Mouse (Mus musculus): ENCODE measurements at regions not wholly inside any gene's neighbourhood (a gene's known extent, or its start where the extent isn't known, plus 50 kb on each side); places are given as distances from the start of the nearest gene placed in this dataset.
A peak's percentile ranks its signal among the peaks of the same experiment; 100 is the strongest.

- DNase-seq (ENCODE audit: low spot score): peak; percentile 55
- intact Hi-C loops (cut with DNase I): no loop called here
Measured at GRCm38 (mm10) chr10:8968276-8968923, 82.5 kb upstream of the Sash1 start.

GRCm38 (mm10) chr10:8962921-8963320 lies 77.1 kb upstream of the Sash1 start:
- intact Hi-C loops (cut with DNase I): no loop called here
- no peak for DNase-seq (ENCODE audit: low spot score)

GRCm38 (mm10) chr10:8960964-8961675 lies 75.2 kb upstream of the Sash1 start:
- intact Hi-C loops (cut with DNase I): no loop called here
- DNase-seq (ENCODE audit: low spot score): no peak

- intact Hi-C loops (cut with DNase I): no loop called here
- no peak for DNase-seq (ENCODE audit: low spot score)
Measured at GRCm38 (mm10) chr10:8960275-8960960, 74.5 kb upstream of the Sash1 start.

DNA sequence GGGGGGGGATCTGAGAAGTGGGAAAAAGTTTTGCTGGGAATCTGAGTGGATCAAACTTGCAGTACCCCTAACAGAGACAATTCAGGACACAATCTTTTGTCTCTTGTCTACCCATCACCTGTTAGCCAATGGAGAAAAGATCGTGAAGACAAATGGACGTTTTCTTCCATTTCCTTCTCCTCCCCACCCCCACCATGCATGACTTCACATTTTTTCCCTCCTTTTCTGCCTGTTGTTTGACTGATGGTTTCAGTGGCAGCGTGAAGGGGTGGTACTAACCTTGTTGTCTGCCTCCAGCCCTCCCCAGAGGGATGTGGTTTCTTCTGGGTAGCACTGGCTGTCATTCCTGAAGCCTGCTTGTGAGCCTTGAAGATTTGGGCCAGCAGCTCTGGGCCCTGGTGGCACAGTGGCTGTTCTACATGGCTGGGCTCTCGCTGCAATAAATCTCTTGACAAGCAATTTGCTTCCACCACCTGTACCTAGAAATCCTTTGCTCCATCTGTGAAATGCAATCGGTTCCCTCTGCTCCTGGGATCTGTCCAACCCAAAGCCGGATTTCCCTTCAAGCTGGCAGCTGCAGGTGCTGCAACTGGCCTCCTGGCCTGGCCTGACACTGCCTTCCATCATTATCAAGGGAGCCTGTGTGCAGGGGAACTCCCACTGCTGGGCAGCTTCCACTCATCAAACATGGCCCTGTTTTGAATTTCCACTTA lies 69.8 kb upstream of the Sash1 start:
- no peak for DNase-seq (ENCODE audit: low spot score)
- intact Hi-C loops (cut with DNase I): no loop called here

- intact Hi-C loops (cut with DNase I): no loop called here
- no peak for DNase-seq (ENCODE audit: low spot score)
Measured at GRCm38 (mm10) chr10:8954003-8954402, 68.1 kb upstream of the Sash1 start.

- intact Hi-C loops (cut with DNase I): no loop called here
- DNase-seq (ENCODE audit: low spot score): no peak
Measured at GRCm38 (mm10) chr10:8952922-8953321, 67.1 kb upstream of the Sash1 start.

DNA sequence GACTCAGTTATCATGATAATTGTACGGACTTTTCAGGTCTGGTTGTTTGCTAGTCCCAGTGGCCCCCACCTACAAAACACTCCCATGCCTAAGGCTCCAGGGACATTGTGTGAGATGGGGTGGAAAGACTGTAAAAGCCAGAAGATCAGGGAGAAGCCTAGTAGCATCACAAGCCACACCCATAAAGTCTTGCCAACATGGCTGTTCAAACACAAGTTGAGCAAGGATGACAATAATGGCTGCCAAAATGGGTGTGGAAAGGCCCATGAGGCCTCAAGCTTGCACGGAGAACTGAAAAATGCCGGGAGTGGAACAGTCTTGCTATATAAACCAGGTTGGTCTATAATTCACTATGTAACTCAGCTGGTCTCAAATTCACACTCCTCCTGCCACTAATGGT lies 66.1 kb upstream of the Sash1 start:
- no peak for DNase-seq (ENCODE audit: low spot score)
- intact Hi-C loops (cut with DNase I): no loop called here

GRCm38 (mm10) chr10:8951236-8951825 lies 65.5 kb upstream of the Sash1 start:
- intact Hi-C loops (cut with DNase I): no loop called here
- no peak for DNase-seq (ENCODE audit: low spot score)

DNA sequence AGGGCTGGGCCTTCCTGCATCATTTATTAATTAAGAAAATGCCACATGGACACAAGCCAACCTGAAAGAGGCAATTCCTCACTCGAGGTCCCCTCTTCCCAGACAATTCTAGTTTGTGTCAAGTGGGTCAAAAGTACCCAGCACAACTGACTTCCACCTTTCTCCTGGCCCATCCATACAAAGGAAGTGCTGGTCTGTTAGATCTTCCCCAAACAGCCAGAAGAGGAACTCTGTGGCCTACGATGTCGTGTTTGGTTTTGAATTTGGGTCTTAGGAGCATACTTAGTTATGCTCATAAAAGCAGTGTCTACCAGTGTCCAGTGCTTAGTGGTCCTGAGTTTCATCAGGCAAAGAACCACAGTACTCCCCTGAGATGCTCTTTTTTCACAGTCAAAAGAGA lies 62.4 kb upstream of the Sash1 start:
- DNase-seq (ENCODE audit: low spot score): no peak
- intact Hi-C loops (cut with DNase I): no loop called here

GRCm38 (mm10) chr10:8945195-8945751 lies 59.4 kb upstream of the Sash1 start:
- intact Hi-C loops (cut with DNase I): no loop called here
- no peak for DNase-seq (ENCODE audit: low spot score)

DNA sequence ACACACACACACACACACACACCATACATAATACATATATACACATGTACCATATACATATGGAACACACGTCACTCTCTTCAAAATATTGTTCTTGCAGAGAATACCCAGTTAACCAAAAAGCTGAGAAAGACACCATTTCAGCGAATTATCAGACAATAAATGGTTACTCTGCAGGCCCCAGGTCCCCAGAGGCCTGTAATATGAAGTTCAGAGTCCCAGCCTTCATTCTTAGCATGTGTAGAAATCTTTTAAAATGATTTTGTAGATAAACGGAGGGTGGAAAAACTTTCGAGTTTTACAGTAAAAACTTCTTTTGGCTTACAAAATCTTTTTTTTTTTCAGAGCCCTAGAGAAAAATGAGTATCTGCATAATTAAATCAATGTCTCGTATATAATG lies 58.7 kb upstream of the Sash1 start:
- intact Hi-C loops (cut with DNase I): no loop called here

GRCm38 (mm10) chr10:8943698-8944097 lies 57.8 kb upstream of the Sash1 start:
- intact Hi-C loops (cut with DNase I): no loop called here
- DNase-seq (ENCODE audit: low spot score): no peak

More for the DNA sequence above, 58.7 kb upstream of the Sash1 start:
- DNase-seq (ENCODE audit: low spot score): no peak

GRCm38 (mm10) chr10:8942967-8943471 lies 57.1 kb upstream of the Sash1 start:
- intact Hi-C loops (cut with DNase I): no loop called here
- DNase-seq (ENCODE audit: low spot score): no peak

- intact Hi-C loops (cut with DNase I): no loop called here
- peak; percentile 22 for DNase-seq (ENCODE audit: low spot score)
Measured at GRCm38 (mm10) chr10:8936369-8936768, 50.5 kb upstream of the Sash1 start.

Measured in heart, postnatal 25 days (tissue).